Mouse (Mus musculus) granulocyte monocyte progenitor cell, adult 5-6 weeks (primary cell): Measurements from ENCODE around the gene Ssr2. TPM values are rescaled to one million over a fixed set of nuclear protein-coding genes. Genes with fewer than 3 reads are reported as not detected.

Experiments
- total RNA-seq, 2 experiments: library from RNA; stranded (forward) in 1 of 2; stranded (reverse) in 1 of 2; fragments of 200-712, 200-1000 nt in 1 of 2; fragments of >200 nt in 1 of 2; fragmentation: Nextera tagmentation in 1 of 2; gene quantifications; 2 replicates each; pipeline ENCODE4 v1.2.3; 2014 to 2017

Ssr2 gene
- total RNA-seq, 2 experiments from 2014 or later: 225 to 434 TPM

Other genes starting within 250 kb of the Ssr2 start
- gene Tmem79, start 239.7 kb upstream of the Ssr2 start, total RNA-seq (2014; fragmentation: Nextera tagmentation): 0.56 and 2.0 TPM in 2 replicates
- 0.78 and 1.8 TPM in 2 replicates for gene Tmem79, start 239.7 kb upstream of the Ssr2 start, total RNA-seq (2017)
- 50.8 and 53.1 TPM in 2 replicates for gene Smg5, start 239.6 kb upstream of the Ssr2 start, total RNA-seq (2014; fragmentation: Nextera tagmentation)
- 64.1 and 79.0 TPM in 2 replicates for gene Smg5, start 239.6 kb upstream of the Ssr2 start, total RNA-seq (2017)
- not detected in 2 replicates for gene Paqr6, start 211.3 kb upstream of the Ssr2 start, total RNA-seq (2014; fragmentation: Nextera tagmentation)
- gene Paqr6, start 211.3 kb upstream of the Ssr2 start, total RNA-seq (2017): not detected in 2 replicates
- gene Bglap3, start 203.1 kb upstream of the Ssr2 start, total RNA-seq (2014; fragmentation: Nextera tagmentation): not detected in 2 replicates
- not detected in 2 replicates for gene Bglap3, start 203.1 kb upstream of the Ssr2 start, total RNA-seq (2017)
- gene Bglap2, start 197.2 kb upstream of the Ssr2 start, total RNA-seq (2014; fragmentation: Nextera tagmentation): not detected in 2 replicates
- not detected in 2 replicates for gene Bglap2, start 197.2 kb upstream of the Ssr2 start, total RNA-seq (2017)
- gene Bglap, start 191.4 kb upstream of the Ssr2 start, total RNA-seq (2014; fragmentation: Nextera tagmentation): not detected in 2 replicates
- not detected in 2 replicates for gene Bglap, start 191.4 kb upstream of the Ssr2 start, total RNA-seq (2017)
- 115 and 122 TPM in 2 replicates for gene Pmf1, start 165.5 kb upstream of the Ssr2 start, total RNA-seq (2014; fragmentation: Nextera tagmentation)
- gene Pmf1, start 165.5 kb upstream of the Ssr2 start, total RNA-seq (2017): 128 and 141 TPM in 2 replicates
- 13.1 and 13.5 TPM in 2 replicates for gene Slc25a44, start 150.7 kb upstream of the Ssr2 start, total RNA-seq (2014; fragmentation: Nextera tagmentation)
- gene Slc25a44, start 150.7 kb upstream of the Ssr2 start, total RNA-seq (2017): 11.6 and 13.8 TPM in 2 replicates
- 24.0 and 38.5 TPM in 2 replicates for gene Sema4a, start 114.7 kb upstream of the Ssr2 start, total RNA-seq (2014; fragmentation: Nextera tagmentation)
- gene Sema4a, start 114.7 kb upstream of the Ssr2 start, total RNA-seq (2017): 25.1 and 35.7 TPM in 2 replicates
- gene Lmna, start 65.9 kb upstream of the Ssr2 start, total RNA-seq (2014; fragmentation: Nextera tagmentation): not detected in 2 replicates
- 0.41 and 1.6 TPM in 2 replicates for gene Lmna, start 65.9 kb upstream of the Ssr2 start, total RNA-seq (2017)
- gene Mex3a, start 43.5 kb upstream of the Ssr2 start, total RNA-seq (2014; fragmentation: Nextera tagmentation): 3.8 and 5.1 TPM in 2 replicates
- gene Mex3a, start 43.5 kb upstream of the Ssr2 start, total RNA-seq (2017): 1.7 and 2.5 TPM in 2 replicates
- gene Rab25, start 27.6 kb upstream of the Ssr2 start, total RNA-seq (2014; fragmentation: Nextera tagmentation): 1.0 and 1.2 TPM in 2 replicates
- gene Rab25, start 27.6 kb upstream of the Ssr2 start, total RNA-seq (2017): not detected in 2 replicates
- 60.7 and 74.3 TPM in 2 replicates for gene Lamtor2, start 22.8 kb upstream of the Ssr2 start, total RNA-seq (2014; fragmentation: Nextera tagmentation)
- gene Lamtor2, start 22.8 kb upstream of the Ssr2 start, total RNA-seq (2017): 102 and 122 TPM in 2 replicates
- gene Ubqln4, start 22.1 kb upstream of the Ssr2 start, total RNA-seq (2014; fragmentation: Nextera tagmentation): 64.7 and 67.9 TPM in 2 replicates
- gene Ubqln4, start 22.1 kb upstream of the Ssr2 start, total RNA-seq (2017): 37.9 and 39.6 TPM in 2 replicates
- 125 and 137 TPM in 2 replicates for gene Arhgef2, start 30.1 kb downstream of the Ssr2 start, total RNA-seq (2014; fragmentation: Nextera tagmentation)
- gene Arhgef2, start 30.1 kb downstream of the Ssr2 start, total RNA-seq (2017): 59.1 and 73.5 TPM in 2 replicates
- gene Rxfp4, start 77.3 kb downstream of the Ssr2 start, total RNA-seq (2014; fragmentation: Nextera tagmentation): not detected in 2 replicates
- not detected in 2 replicates for gene Rxfp4, start 77.3 kb downstream of the Ssr2 start, total RNA-seq (2017)
- gene Khdc4, start 109.9 kb downstream of the Ssr2 start, total RNA-seq (2014; fragmentation: Nextera tagmentation): 57.4 and 68.2 TPM in 2 replicates
- gene Khdc4, start 109.9 kb downstream of the Ssr2 start, total RNA-seq (2017): 35.4 and 49.3 TPM in 2 replicates
- gene Rit1, start 141.0 kb downstream of the Ssr2 start, total RNA-seq (2014; fragmentation: Nextera tagmentation): 17.5 and 20.5 TPM in 2 replicates
- 20.0 and 26.5 TPM in 2 replicates for gene Rit1, start 141.0 kb downstream of the Ssr2 start, total RNA-seq (2017)
- gene Syt11, start 199.3 kb downstream of the Ssr2 start, total RNA-seq (2014; fragmentation: Nextera tagmentation): 0.19 and 0.62 TPM in 2 replicates
- gene Syt11, start 199.3 kb downstream of the Ssr2 start, total RNA-seq (2017): 0.65 and 1.1 TPM in 2 replicates